Mouse (Mus musculus): ENCODE data around the gene Art2b. TPM values are rescaled to one million over a fixed set of nuclear protein-coding genes. Genes with fewer than 3 reads are reported as not detected.
"Not testable (repeated sequence)": the region's sequence is repeated elsewhere in the genome, so short reads cannot be mapped to it uniquely, and the experiment has no call there.

Gene Art2b
- polyA plus RNA-seq, 1 experiment, result not detected

GRCm38 (mm10) chr7:101598482-101598881, 13.1 kb upstream of the Art2b start:
- Histone ChIP-seq H3ac (ENCODE audit: control insufficient read depth, insufficient read length) (no peak overlapping the region), H3K79me2 (ENCODE audit: control insufficient read depth, insufficient read depth) (no peaks in the 10 kb centered on the region), H3K36me3 (ENCODE audit: control insufficient read depth, insufficient read depth) (no peaks in the 10 kb centered on the region), H3K4me2 (ENCODE audit: low read depth) (no peak overlapping the region), H3K4me3 (no peak overlapping the region), H3K27me3 (ENCODE audit: control insufficient read depth, insufficient read depth, insufficient read length) (peaks cover 10% of the 10 kb centered on the region)
- TF ChIP-seq USF1 (IDR thresholded peaks at IDR 0.05; ENCODE audit: low read depth), result no peak
- TF ChIP-seq TCF3 (IDR thresholded peaks at IDR 0.05; ENCODE audit: insufficient read length, low read depth), result no peak

DNA sequence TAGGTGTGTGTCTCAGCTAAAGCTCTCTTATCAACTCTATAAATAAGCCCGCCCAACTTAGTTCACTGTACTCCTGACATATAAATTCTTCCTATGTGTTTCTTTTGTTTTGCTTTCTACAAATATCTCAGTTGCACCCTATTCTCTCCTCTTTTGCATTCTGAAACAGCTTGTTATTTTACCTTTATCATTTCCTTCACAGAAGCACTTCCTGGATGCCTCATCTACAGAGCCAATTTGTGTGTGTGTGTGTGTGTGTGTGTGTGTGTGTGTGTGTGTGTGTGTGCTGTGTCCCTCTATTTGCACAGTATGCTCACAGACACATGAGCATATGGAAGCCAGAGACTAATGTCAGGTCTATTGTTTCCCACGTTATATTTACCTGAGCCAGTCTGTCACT, 9.6 kb upstream of the Art2b start:
- Histone ChIP-seq H3K4me3 (no peak overlapping the region), H3ac (ENCODE audit: control insufficient read depth, insufficient read length) (no peak overlapping the region), H3K79me2 (ENCODE audit: control insufficient read depth, insufficient read depth) (no peaks in the 10 kb centered on the region), H3K4me2 (ENCODE audit: low read depth) (no peak overlapping the region), H3K36me3 (ENCODE audit: control insufficient read depth, insufficient read depth) (no peaks in the 10 kb centered on the region), H3K27me3 (ENCODE audit: control insufficient read depth, insufficient read depth, insufficient read length) (peaks cover 10% of the 10 kb centered on the region)
- TF ChIP-seq MYOD1 (IDR thresholded peaks at IDR 0.05; ENCODE audit: control insufficient read depth in 1 of 3, insufficient read length in 2 of 3, low read depth in 2 of 3) (no peak), MYOG (IDR thresholded peaks at IDR 0.05; ENCODE audit: control insufficient read depth in 1 of 3, insufficient read depth in 1 of 3, insufficient read length in 2 of 3, low read depth in 2 of 3) (no peak), POLR2AphosphoS2 (IDR thresholded peaks at IDR 0.05; ENCODE audit: insufficient read length, low read depth) (no peak), MAX (IDR thresholded peaks at IDR 0.05; ENCODE audit: low read depth) (no peak), SRF (IDR thresholded peaks at IDR 0.05; ENCODE audit: control insufficient read depth, insufficient read length, low read depth) (no peak), TCF12 (IDR thresholded peaks at IDR 0.05; ENCODE audit: insufficient read depth, poor library complexity, severe bottlenecking) (no peak), TCF3 (IDR thresholded peaks at IDR 0.05; ENCODE audit: insufficient read length, low read depth) (no peak), USF1 (IDR thresholded peaks at IDR 0.05; ENCODE audit: low read depth) (no peak), E2F4 (IDR thresholded peaks at IDR 0.05; ENCODE audit: insufficient read depth) (no peak), REST (IDR thresholded peaks at IDR 0.05; ENCODE audit: insufficient read depth, insufficient read length) (no peak), CEBPB (IDR thresholded peaks at IDR 0.05; ENCODE audit: insufficient read depth, poor library complexity, severe bottlenecking) (no peak), POLR2A (IDR thresholded peaks at IDR 0.05; ENCODE audit: insufficient read length, low read depth) (no peak)

DNA sequence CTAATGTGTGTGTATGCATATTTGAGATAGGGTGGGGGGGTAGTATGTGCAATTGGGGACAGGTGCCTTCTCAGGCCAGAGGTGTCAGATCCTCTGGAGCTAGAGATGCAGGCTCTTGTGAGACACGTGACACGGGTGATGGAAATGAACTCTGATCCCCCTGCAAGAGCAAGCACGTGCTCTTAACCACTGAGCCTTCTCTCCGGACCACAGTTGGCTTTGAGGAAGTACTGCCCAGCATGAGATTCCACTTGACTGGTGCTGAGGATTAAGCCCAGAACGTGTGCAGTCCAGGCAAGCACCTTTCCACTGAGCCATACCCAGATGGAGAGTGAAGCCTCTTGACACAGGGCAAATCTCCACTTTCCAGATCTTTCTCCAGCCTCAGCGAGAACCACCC, 1.1 kb downstream of the Art2b start:
- not testable (repeated sequence) for H3K36me3 ChIP-seq (ENCODE audit: control insufficient read depth, insufficient read depth); H3K27me3 ChIP-seq (ENCODE audit: control insufficient read depth, insufficient read depth, insufficient read length); H3K79me2 ChIP-seq (ENCODE audit: control insufficient read depth, insufficient read depth); H3ac ChIP-seq (ENCODE audit: control insufficient read depth, insufficient read length); H3K4me3 ChIP-seq; H3K4me2 ChIP-seq (ENCODE audit: low read depth)

DNA sequence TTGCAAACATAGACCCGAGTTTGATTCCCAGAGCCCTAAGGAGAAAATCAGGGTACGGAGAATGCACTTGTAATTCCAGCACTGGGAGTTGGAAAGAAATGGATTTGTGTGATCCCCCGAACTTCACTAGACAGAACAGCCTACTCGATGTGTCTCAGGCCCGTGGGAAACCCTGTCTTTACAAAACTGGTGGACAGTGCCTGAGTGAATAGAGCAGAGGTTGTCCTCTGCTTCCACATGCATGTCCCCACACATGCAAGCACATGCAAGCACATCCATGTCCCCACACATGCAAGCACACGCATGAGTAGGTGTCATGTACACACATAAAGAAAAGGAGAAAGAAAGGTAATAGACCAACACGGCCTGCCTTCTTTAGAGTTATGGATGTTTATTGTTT, 3.4 kb downstream of the Art2b start:
- no peaks in the 10 kb centered on the region for H3K36me3 ChIP-seq (ENCODE audit: control insufficient read depth, insufficient read depth)
- no peak overlapping the region for H3K4me2 ChIP-seq (ENCODE audit: low read depth)
- peaks cover 19% of the 10 kb centered on the region for H3K27me3 ChIP-seq (ENCODE audit: control insufficient read depth, insufficient read depth, insufficient read length)
- TF ChIP-seq CEBPB (IDR thresholded peaks at IDR 0.05; ENCODE audit: insufficient read depth, poor library complexity, severe bottlenecking) (no peak), USF1 (IDR thresholded peaks at IDR 0.05; ENCODE audit: low read depth) (no peak), POLR2AphosphoS2 (IDR thresholded peaks at IDR 0.05; ENCODE audit: insufficient read length, low read depth) (no peak), E2F4 (IDR thresholded peaks at IDR 0.05; ENCODE audit: insufficient read depth) (no peak), MYOD1 (IDR thresholded peaks at IDR 0.05; ENCODE audit: control insufficient read depth in 1 of 3, insufficient read length in 2 of 3, low read depth in 2 of 3) (no peak), TCF12 (IDR thresholded peaks at IDR 0.05; ENCODE audit: insufficient read depth, poor library complexity, severe bottlenecking) (no peak), SRF (IDR thresholded peaks at IDR 0.05; ENCODE audit: control insufficient read depth, insufficient read length, low read depth) (no peak), MYOG (IDR thresholded peaks at IDR 0.05; ENCODE audit: control insufficient read depth in 1 of 3, insufficient read depth in 1 of 3, insufficient read length in 2 of 3, low read depth in 2 of 3) (no peak), TCF3 (IDR thresholded peaks at IDR 0.05; ENCODE audit: insufficient read length, low read depth) (no peak), REST (IDR thresholded peaks at IDR 0.05; ENCODE audit: insufficient read depth, insufficient read length) (no peak), MAX (IDR thresholded peaks at IDR 0.05; ENCODE audit: low read depth) (no peak)
- H3K79me2 ChIP-seq (ENCODE audit: control insufficient read depth, insufficient read depth), result no peaks in the 10 kb centered on the region
- H3ac ChIP-seq (ENCODE audit: control insufficient read depth, insufficient read length), result no peak overlapping the region
- H3K4me3 ChIP-seq, result no peak overlapping the region

DNA sequence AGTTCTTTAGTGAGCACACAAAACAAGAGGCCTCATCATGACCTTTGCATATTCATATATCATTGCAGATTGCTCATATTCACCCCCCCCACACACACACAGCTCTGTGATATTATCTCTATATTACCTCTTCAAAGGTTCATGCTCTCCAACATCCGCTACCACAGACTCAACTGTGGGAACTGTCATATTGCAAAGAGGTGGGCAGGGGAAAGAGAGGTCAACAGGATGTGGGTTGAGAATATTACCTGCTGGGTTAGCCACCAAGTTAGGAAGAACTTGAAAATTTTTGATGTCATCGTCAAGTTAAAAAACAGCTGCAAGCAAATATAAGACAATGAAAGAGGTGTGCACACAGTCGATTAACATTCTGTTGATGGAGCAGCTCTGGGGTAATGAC, 4.5 kb downstream of the Art2b start:
- H3K27me3 ChIP-seq (ENCODE audit: control insufficient read depth, insufficient read depth, insufficient read length), result peaks cover 19% of the 10 kb centered on the region
- not testable (repeated sequence) for H3K36me3 ChIP-seq (ENCODE audit: control insufficient read depth, insufficient read depth); H3K4me3 ChIP-seq; H3K4me2 ChIP-seq (ENCODE audit: low read depth); H3ac ChIP-seq (ENCODE audit: control insufficient read depth, insufficient read length); H3K79me2 ChIP-seq (ENCODE audit: control insufficient read depth, insufficient read depth)

DNA sequence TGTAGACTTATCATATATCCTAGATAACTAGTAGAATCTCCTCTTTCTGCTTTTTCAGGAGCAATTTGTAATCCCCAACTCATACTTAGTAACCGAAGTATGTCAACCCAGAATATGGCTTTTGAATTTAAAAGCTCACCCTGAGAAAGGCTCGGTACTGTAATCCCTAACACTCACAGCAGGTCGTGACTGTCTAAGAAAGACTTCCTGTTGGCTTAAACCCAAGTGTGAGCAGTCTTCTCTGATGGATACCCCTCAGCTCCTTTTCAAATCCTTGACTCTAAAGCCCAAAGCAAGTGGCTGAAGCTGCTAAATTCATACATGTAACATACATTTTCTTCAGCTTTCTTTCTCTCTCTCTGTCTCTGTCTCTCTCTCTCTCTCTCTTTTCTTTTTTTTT, 11.0 kb downstream of the Art2b start:
- Histone ChIP-seq H3K79me2 (ENCODE audit: control insufficient read depth, insufficient read depth) (no peaks in the 10 kb centered on the region), H3K27me3 (ENCODE audit: control insufficient read depth, insufficient read depth, insufficient read length) (peaks cover 14% of the 10 kb centered on the region), H3K4me2 (ENCODE audit: low read depth) (no peak overlapping the region), H3K36me3 (ENCODE audit: control insufficient read depth, insufficient read depth) (no peaks in the 10 kb centered on the region), H3ac (ENCODE audit: control insufficient read depth, insufficient read length) (no peak overlapping the region), H3K4me3 (no peak overlapping the region)
- TF ChIP-seq POLR2AphosphoS2 (IDR thresholded peaks at IDR 0.05; ENCODE audit: insufficient read length, low read depth) (no peak), E2F4 (IDR thresholded peaks at IDR 0.05; ENCODE audit: insufficient read depth) (no peak), MYOD1 (IDR thresholded peaks at IDR 0.05; ENCODE audit: control insufficient read depth in 1 of 3, insufficient read length in 2 of 3, low read depth in 2 of 3) (no peak), TCF12 (IDR thresholded peaks at IDR 0.05; ENCODE audit: insufficient read depth, poor library complexity, severe bottlenecking) (no peak), POLR2A (IDR thresholded peaks at IDR 0.05; ENCODE audit: insufficient read length, low read depth) (no peak), USF1 (IDR thresholded peaks at IDR 0.05; ENCODE audit: low read depth) (no peak)

- H3K27me3 ChIP-seq (ENCODE audit: control insufficient read depth, insufficient read depth, insufficient read length); H3K36me3 ChIP-seq (ENCODE audit: control insufficient read depth, insufficient read depth): not testable (repeated sequence)
Observed at GRCm38 (mm10) chr7:101573636-101574035, 11.8 kb downstream of the Art2b start.

More at GRCm38 (mm10) chr7:101573636-101574035, 11.8 kb downstream of the Art2b start:
- H3K79me2 ChIP-seq (ENCODE audit: control insufficient read depth, insufficient read depth); H3ac ChIP-seq (ENCODE audit: control insufficient read depth, insufficient read length); H3K4me3 ChIP-seq; H3K4me2 ChIP-seq (ENCODE audit: low read depth): not testable (repeated sequence)
